Mouse (Mus musculus): ENCODE results near the gene Gtsf2. TPM values are rescaled to one million over a fixed set of nuclear protein-coding genes. Genes with fewer than 3 reads are reported as not detected.

Gtsf2 gene
- not detected in 2 replicates for polyA plus RNA-seq (2016; fragmentation: Nextera tagmentation; extraction: Ambion mirVana)

- no peak for ATAC-seq (ENCODE audit: insufficient number of reproducible peaks, insufficient read depth, low FRiP score, low TSS enrichment, low read depth)
Measured at GRCm38 (mm10) chr15:103448369-103448768, at the start of gene Gtsf2. Gene Gtsf2, minus strand, starts transcription at chr15:103448469.

GRCm38 (mm10) chr15:103496204-103497140 is 48.2 kb upstream of the Gtsf2 start:
- Histone ChIP-seq H3K27me3 (peaks cover 23% of the 10 kb centered on the region), H3K9ac (replicated peaks) (no peak overlapping the region), H3K4me2 (no peak overlapping the region), H3K27ac (no peak overlapping the region), H3K36me3 (no peaks in the 10 kb centered on the region), H3K4me3 (replicated peaks) (no peak overlapping the region), H3K4me1 (replicated peaks) (peaks cover 12% of the 10 kb centered on the region), H3K9me3 (no peaks in the 10 kb centered on the region)
- ATAC-seq (ENCODE audit: insufficient number of reproducible peaks, insufficient read depth, low FRiP score, low TSS enrichment, low read depth) = no peak
- 63% methylated on average over 10 of the region's 10 CpGs for WGBS

More at GRCm38 (mm10) chr15:103448369-103448768, at the start of gene Gtsf2:
- H3K27me3 ChIP-seq = no peaks in the 10 kb centered on the region
- H3K4me2 ChIP-seq = no peak within 1 kb of the TSS
- H3K36me3 ChIP-seq = no peaks in the 10 kb centered on the region
- H3K4me3 ChIP-seq (replicated peaks) = no peak within 1 kb of the TSS
- H3K4me1 ChIP-seq (replicated peaks) = no peaks in the 10 kb centered on the region
- H3K9ac ChIP-seq (replicated peaks) = no peak within 1 kb of the TSS
- 17% methylated on average over 3 of the region's 3 CpGs for WGBS
- no peak within 1 kb of the TSS for H3K27ac ChIP-seq
- H3K9me3 ChIP-seq = no peaks in the 10 kb centered on the region

- Histone ChIP-seq H3K4me2 (no peak overlapping the region), H3K27ac (no peak overlapping the region), H3K9ac (replicated peaks) (no peak overlapping the region), H3K36me3 (no peaks in the 10 kb centered on the region), H3K4me1 (replicated peaks) (peaks cover 19% of the 10 kb centered on the region), H3K9me3 (no peaks in the 10 kb centered on the region), H3K4me3 (replicated peaks) (no peak overlapping the region), H3K27me3 (no peaks in the 10 kb centered on the region)
- WGBS = 75% methylated on average over 4 of the region's 4 CpGs
- no peak for ATAC-seq (ENCODE audit: insufficient number of reproducible peaks, insufficient read depth, low FRiP score, low TSS enrichment, low read depth)
Measured at GRCm38 (mm10) chr15:103488336-103488735, 40.1 kb upstream of the Gtsf2 start.

GRCm38 (mm10) chr15:103486658-103487057 is 38.4 kb upstream of the Gtsf2 start:
- no peaks in the 10 kb centered on the region for H3K27me3 ChIP-seq
- no peaks in the 10 kb centered on the region for H3K36me3 ChIP-seq
- H3K4me3 ChIP-seq (replicated peaks) = no peak overlapping the region
- no peak overlapping the region for H3K27ac ChIP-seq
- H3K4me2 ChIP-seq = no peak overlapping the region
- WGBS = 38% methylated on average over 1 of the region's 1 CpGs
- no peak overlapping the region for H3K9ac ChIP-seq (replicated peaks)
- H3K4me1 ChIP-seq (replicated peaks) = peaks cover 19% of the 10 kb centered on the region
- H3K9me3 ChIP-seq = no peaks in the 10 kb centered on the region
- no peak for ATAC-seq (ENCODE audit: insufficient number of reproducible peaks, insufficient read depth, low FRiP score, low TSS enrichment, low read depth)

GRCm38 (mm10) chr15:103485106-103485505 is 36.8 kb upstream of the Gtsf2 start:
- H3K4me2 ChIP-seq = no peak overlapping the region
- H3K27ac ChIP-seq = no peak overlapping the region
- H3K4me3 ChIP-seq (replicated peaks) = no peak overlapping the region
- no peak overlapping the region for H3K9ac ChIP-seq (replicated peaks)
- H3K27me3 ChIP-seq = no peaks in the 10 kb centered on the region
- no peaks in the 10 kb centered on the region for H3K9me3 ChIP-seq
- H3K4me1 ChIP-seq (replicated peaks) = peaks cover 19% of the 10 kb centered on the region
- ATAC-seq (ENCODE audit: insufficient number of reproducible peaks, insufficient read depth, low FRiP score, low TSS enrichment, low read depth) = no peak
- WGBS = 57% methylated on average over 3 of the region's 3 CpGs
- H3K36me3 ChIP-seq = no peaks in the 10 kb centered on the region

GRCm38 (mm10) chr15:103484490-103484889 is 36.2 kb upstream of the Gtsf2 start:
- Histone ChIP-seq H3K4me3 (replicated peaks) (no peak overlapping the region), H3K36me3 (no peaks in the 10 kb centered on the region), H3K27me3 (no peaks in the 10 kb centered on the region), H3K27ac (no peak overlapping the region), H3K4me1 (replicated peaks) (peaks cover 19% of the 10 kb centered on the region), H3K4me2 (no peak overlapping the region), H3K9ac (replicated peaks) (no peak overlapping the region), H3K9me3 (no peaks in the 10 kb centered on the region)
- ATAC-seq (ENCODE audit: insufficient number of reproducible peaks, insufficient read depth, low FRiP score, low TSS enrichment, low read depth) = no peak
- WGBS = 34% methylated on average over 2 of the region's 2 CpGs

GRCm38 (mm10) chr15:103482488-103482887 is 34.2 kb upstream of the Gtsf2 start:
- Histone ChIP-seq H3K9me3 (no peaks in the 10 kb centered on the region), H3K27me3 (no peaks in the 10 kb centered on the region), H3K4me3 (replicated peaks) (no peak overlapping the region), H3K4me2 (no peak overlapping the region), H3K36me3 (no peaks in the 10 kb centered on the region), H3K4me1 (replicated peaks) (peaks cover 17% of the 10 kb centered on the region), H3K9ac (replicated peaks) (no peak overlapping the region), H3K27ac (no peak overlapping the region)
- 3% methylated on average over 1 of the region's 1 CpGs for WGBS
- no peak for ATAC-seq (ENCODE audit: insufficient number of reproducible peaks, insufficient read depth, low FRiP score, low TSS enrichment, low read depth)

GRCm38 (mm10) chr15:103480129-103480528 is 31.9 kb upstream of the Gtsf2 start:
- Histone ChIP-seq H3K4me2 (no peak overlapping the region), H3K9me3 (no peaks in the 10 kb centered on the region), H3K4me3 (replicated peaks) (no peak overlapping the region), H3K4me1 (replicated peaks) (peaks cover 11% of the 10 kb centered on the region), H3K27me3 (no peaks in the 10 kb centered on the region), H3K9ac (replicated peaks) (no peak overlapping the region), H3K27ac (no peak overlapping the region), H3K36me3 (no peaks in the 10 kb centered on the region)
- WGBS = 75% methylated on average over 2 of the region's 2 CpGs
- ATAC-seq (ENCODE audit: insufficient number of reproducible peaks, insufficient read depth, low FRiP score, low TSS enrichment, low read depth) = no peak

- Histone ChIP-seq H3K36me3 (no peaks in the 10 kb centered on the region), H3K9ac (replicated peaks) (no peak overlapping the region), H3K27ac (no peak overlapping the region), H3K4me1 (replicated peaks) (peaks cover 1% of the 10 kb centered on the region; the same call in 1 of the 2 replicates), H3K9me3 (no peaks in the 10 kb centered on the region), H3K27me3 (no peaks in the 10 kb centered on the region), H3K4me2 (no peak overlapping the region), H3K4me3 (replicated peaks) (no peak overlapping the region)
- 81% methylated on average over 1 of the region's 1 CpGs for WGBS
- ATAC-seq (ENCODE audit: insufficient number of reproducible peaks, insufficient read depth, low FRiP score, low TSS enrichment, low read depth) = no peak
Measured at GRCm38 (mm10) chr15:103479080-103479606, 30.9 kb upstream of the Gtsf2 start.

- no peaks in the 10 kb centered on the region for H3K4me1 ChIP-seq (replicated peaks)
- H3K36me3 ChIP-seq = no peaks in the 10 kb centered on the region
- H3K9ac ChIP-seq (replicated peaks) = no peak overlapping the region
- 92% methylated on average over 5 of the region's 5 CpGs for WGBS
- no peak overlapping the region for H3K4me2 ChIP-seq
- H3K27me3 ChIP-seq = no peaks in the 10 kb centered on the region
- H3K9me3 ChIP-seq = no peaks in the 10 kb centered on the region
- ATAC-seq (ENCODE audit: insufficient number of reproducible peaks, insufficient read depth, low FRiP score, low TSS enrichment, low read depth) = no peak
- H3K27ac ChIP-seq = no peak overlapping the region
- H3K4me3 ChIP-seq (replicated peaks) = no peak overlapping the region
Measured at GRCm38 (mm10) chr15:103473769-103474168, 25.5 kb upstream of the Gtsf2 start.

GRCm38 (mm10) chr15:103473182-103473581 is 24.9 kb upstream of the Gtsf2 start:
- WGBS = 85% methylated on average over 7 of the region's 7 CpGs
- no peak for ATAC-seq (ENCODE audit: insufficient number of reproducible peaks, insufficient read depth, low FRiP score, low TSS enrichment, low read depth)
- Histone ChIP-seq H3K9ac (replicated peaks) (no peak overlapping the region), H3K4me2 (no peak overlapping the region), H3K36me3 (no peaks in the 10 kb centered on the region), H3K27ac (no peak overlapping the region), H3K4me1 (replicated peaks) (no peaks in the 10 kb centered on the region), H3K4me3 (replicated peaks) (no peak overlapping the region), H3K27me3 (no peaks in the 10 kb centered on the region), H3K9me3 (no peaks in the 10 kb centered on the region)
